Mouse (Mus musculus): ENCODE measurements at regions not wholly inside any gene's neighbourhood (a gene's known extent, or its start where the extent isn't known, plus 50 kb on each side); places are given as distances from the start of the nearest gene placed in this dataset. TPM values are rescaled to one million over a fixed set of nuclear protein-coding genes. Genes with fewer than 3 reads are reported as not detected.

DNA sequence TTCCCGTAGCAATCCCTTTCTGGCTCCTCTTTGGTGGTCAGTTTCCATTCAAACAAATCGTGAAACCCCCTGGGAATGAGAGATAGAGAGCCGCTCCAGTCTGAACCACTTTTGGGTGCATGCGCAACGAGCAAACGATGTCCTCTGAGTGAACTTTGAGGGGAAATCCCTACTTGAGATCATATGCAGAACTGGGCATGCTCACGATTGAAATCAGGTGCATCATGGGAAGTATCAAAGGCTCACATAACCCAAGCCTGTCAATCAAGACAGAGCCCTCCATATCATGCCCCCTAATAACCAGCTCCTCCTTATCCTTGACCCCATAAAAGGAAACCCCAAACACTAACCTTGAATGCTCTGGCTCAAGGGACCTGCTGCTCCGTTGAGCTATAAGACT is 59.1 kb upstream of the Dio3 start:
- 64% methylated on average over 8 of the region's 8 CpGs for WGBS
- Histone ChIP-seq H3K36me3 (ENCODE audit: control insufficient read depth, insufficient read depth, low read length) (no peaks in the 10 kb centered on the region), H3K9me3 (ENCODE audit: control insufficient read depth, low read length) (no peaks in the 10 kb centered on the region), H3K4me2 (replicated peaks; ENCODE audit: low read depth) (no peak overlapping the region), H3K27ac (replicated peaks) (no peak overlapping the region), H3K4me1 (replicated peaks; ENCODE audit: control insufficient read depth, insufficient read depth) (no peaks in the 10 kb centered on the region), H3K9ac (ENCODE audit: low read length) (no peak overlapping the region), H3K4me3 (ENCODE audit: low read depth, low read length) (no peak overlapping the region), H3K27me3 (ENCODE audit: control insufficient read depth, insufficient read depth, low read length) (no peaks in the 10 kb centered on the region)
- DNase-seq (ENCODE audit: low spot score) = no peak
- no peak for ATAC-seq (ENCODE audit: low FRiP score, low TSS enrichment)
- TF ChIP-seq EP300 (optimal IDR thresholded peaks at IDR 0.05) = no peak
- no peak for TF ChIP-seq CTCF (IDR thresholded peaks at IDR 0.05; ENCODE audit: low read depth)

- no peak for ATAC-seq (ENCODE audit: low FRiP score, low TSS enrichment)
- Histone ChIP-seq H3K4me3 (ENCODE audit: low read depth, low read length) (no peak overlapping the region), H3K9me3 (ENCODE audit: control insufficient read depth, low read length) (no peaks in the 10 kb centered on the region), H3K27ac (replicated peaks) (no peak overlapping the region), H3K4me2 (replicated peaks; ENCODE audit: low read depth) (no peak overlapping the region), H3K36me3 (ENCODE audit: control insufficient read depth, insufficient read depth, low read length) (no peaks in the 10 kb centered on the region), H3K4me1 (replicated peaks; ENCODE audit: control insufficient read depth, insufficient read depth) (no peaks in the 10 kb centered on the region), H3K27me3 (ENCODE audit: control insufficient read depth, insufficient read depth, low read length) (no peaks in the 10 kb centered on the region), H3K9ac (ENCODE audit: low read length) (no peak overlapping the region)
- 39% methylated on average over 8 of the region's 8 CpGs for WGBS
- no peak for DNase-seq (ENCODE audit: low spot score)
- no peak for TF ChIP-seq CTCF (IDR thresholded peaks at IDR 0.05; ENCODE audit: low read depth)
Observed at GRCm38 (mm10) chr12:110220516-110220915, 58.4 kb upstream of the Dio3 start.

DNA sequence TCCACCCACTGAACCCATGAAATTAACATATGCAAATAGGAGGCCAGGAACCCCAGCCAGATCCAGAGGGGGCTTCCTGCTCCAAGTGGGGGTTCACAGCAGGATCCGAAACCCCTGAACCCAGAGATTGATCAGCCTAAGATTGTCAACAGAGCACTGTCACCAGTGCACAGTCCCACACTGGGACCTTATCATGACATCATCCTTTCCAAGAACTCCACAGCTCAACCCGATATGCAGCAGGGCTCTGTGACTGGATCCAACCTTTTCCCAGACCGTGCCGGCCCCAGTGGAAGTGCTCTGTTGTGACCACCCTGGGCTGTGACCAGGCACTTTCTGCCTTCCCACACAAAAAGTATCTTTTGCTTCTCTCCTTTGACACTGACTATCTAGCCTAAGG is 57.7 kb upstream of the Dio3 start:
- H3K4me2 ChIP-seq (replicated peaks; ENCODE audit: low read depth) = no peak overlapping the region
- no peaks in the 10 kb centered on the region for H3K9me3 ChIP-seq (ENCODE audit: control insufficient read depth, low read length)
- no peaks in the 10 kb centered on the region for H3K4me1 ChIP-seq (replicated peaks; ENCODE audit: control insufficient read depth, insufficient read depth)
- no peak for TF ChIP-seq CTCF (IDR thresholded peaks at IDR 0.05; ENCODE audit: low read depth)
- TF ChIP-seq EP300 (optimal IDR thresholded peaks at IDR 0.05) = no peak
- DNase-seq (ENCODE audit: low spot score) = no peak
- H3K4me3 ChIP-seq (ENCODE audit: low read depth, low read length) = no peak overlapping the region
- no peak for ATAC-seq (ENCODE audit: low FRiP score, low TSS enrichment)
- H3K9ac ChIP-seq (ENCODE audit: low read length) = no peak overlapping the region
- no peaks in the 10 kb centered on the region for H3K36me3 ChIP-seq (ENCODE audit: control insufficient read depth, insufficient read depth, low read length)
- H3K27me3 ChIP-seq (ENCODE audit: control insufficient read depth, insufficient read depth, low read length) = no peaks in the 10 kb centered on the region
- WGBS = 55% methylated on average over 4 of the region's 4 CpGs
- H3K27ac ChIP-seq (replicated peaks) = no peak overlapping the region

- ATAC-seq (ENCODE audit: low FRiP score, low TSS enrichment) (no peak), DNase-seq (ENCODE audit: low spot score) (no peak)
- Histone ChIP-seq H3K4me2 (replicated peaks; ENCODE audit: low read depth) (no peak overlapping the region), H3K4me1 (replicated peaks; ENCODE audit: control insufficient read depth, insufficient read depth) (no peaks in the 10 kb centered on the region), H3K27ac (replicated peaks) (no peak overlapping the region), H3K4me3 (ENCODE audit: low read depth, low read length) (no peak overlapping the region), H3K36me3 (ENCODE audit: control insufficient read depth, insufficient read depth, low read length) (no peaks in the 10 kb centered on the region), H3K9me3 (ENCODE audit: control insufficient read depth, low read length) (no peaks in the 10 kb centered on the region), H3K27me3 (ENCODE audit: control insufficient read depth, insufficient read depth, low read length) (no peaks in the 10 kb centered on the region), H3K9ac (ENCODE audit: low read length) (no peak overlapping the region)
- WGBS = 62% methylated on average over 3 of the region's 3 CpGs
- no peak for TF ChIP-seq EP300 (optimal IDR thresholded peaks at IDR 0.05)
- TF ChIP-seq CTCF (IDR thresholded peaks at IDR 0.05; ENCODE audit: low read depth) = no peak
Observed at GRCm38 (mm10) chr12:110221679-110222078, 57.2 kb upstream of the Dio3 start.

GRCm38 (mm10) chr12:110224250-110224649 is 54.6 kb upstream of the Dio3 start:
- H3K27ac ChIP-seq (replicated peaks) = no peak overlapping the region
- no peaks in the 10 kb centered on the region for H3K4me1 ChIP-seq (replicated peaks; ENCODE audit: control insufficient read depth, insufficient read depth)
- H3K36me3 ChIP-seq (ENCODE audit: control insufficient read depth, insufficient read depth, low read length) = no peaks in the 10 kb centered on the region
- no peaks in the 10 kb centered on the region for H3K9me3 ChIP-seq (ENCODE audit: control insufficient read depth, low read length)
- H3K4me3 ChIP-seq (ENCODE audit: low read depth, low read length) = no peak overlapping the region
- ATAC-seq (ENCODE audit: low FRiP score, low TSS enrichment) (no peak), DNase-seq (ENCODE audit: low spot score) (no peak)
- H3K9ac ChIP-seq (ENCODE audit: low read length) = no peak overlapping the region
- TF ChIP-seq CTCF (IDR thresholded peaks at IDR 0.05; ENCODE audit: low read depth) (no peak), EP300 (optimal IDR thresholded peaks at IDR 0.05) (no peak)
- WGBS = 79% methylated on average over 7 of the region's 7 CpGs
- no peaks in the 10 kb centered on the region for H3K27me3 ChIP-seq (ENCODE audit: control insufficient read depth, insufficient read depth, low read length)
- no peak overlapping the region for H3K4me2 ChIP-seq (replicated peaks; ENCODE audit: low read depth)

DNA sequence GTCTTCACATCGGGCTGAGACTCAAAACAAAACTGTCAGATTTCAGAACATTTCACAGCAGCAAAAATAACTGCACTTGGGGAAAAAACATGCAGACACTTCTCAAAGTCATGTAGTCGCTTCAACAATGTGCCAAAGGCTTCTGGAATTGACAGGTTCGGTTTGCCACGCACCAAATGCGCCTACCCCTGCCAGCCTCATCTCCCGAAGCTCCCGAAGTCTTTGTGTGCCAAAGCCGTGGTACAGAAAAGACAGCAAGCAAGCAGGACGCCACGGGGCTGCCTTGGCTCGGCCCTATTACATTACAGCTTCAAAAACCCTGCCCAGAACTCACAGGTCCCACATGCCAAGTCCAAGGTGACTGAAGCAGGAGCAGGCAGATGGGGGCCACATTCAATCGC is 50.9 kb upstream of the Dio3 start:
- Histone ChIP-seq H3K4me3 (ENCODE audit: low read depth, low read length) (no peak overlapping the region), H3K27ac (replicated peaks) (no peak overlapping the region), H3K9ac (ENCODE audit: low read length) (no peak overlapping the region), H3K4me2 (replicated peaks; ENCODE audit: low read depth) (no peak overlapping the region), H3K27me3 (ENCODE audit: control insufficient read depth, insufficient read depth, low read length) (no peaks in the 10 kb centered on the region), H3K9me3 (ENCODE audit: control insufficient read depth, low read length) (no peaks in the 10 kb centered on the region), H3K36me3 (ENCODE audit: control insufficient read depth, insufficient read depth, low read length) (no peaks in the 10 kb centered on the region), H3K4me1 (replicated peaks; ENCODE audit: control insufficient read depth, insufficient read depth) (no peaks in the 10 kb centered on the region)
- WGBS = 86% methylated on average over 12 of the region's 12 CpGs
- ATAC-seq (ENCODE audit: low FRiP score, low TSS enrichment) (no peak), DNase-seq (ENCODE audit: low spot score) (no peak)
- no peak for TF ChIP-seq EP300 (optimal IDR thresholded peaks at IDR 0.05)
- no peak for TF ChIP-seq CTCF (IDR thresholded peaks at IDR 0.05; ENCODE audit: low read depth)

MicroRNA genes in the stretch of these regions (microRNA counts, 519-probe panel; counts per million panel counts)
- 3,092 counts per million, percentile 11 among the panel's probes with 10 or more counts for microRNA mmu-miR-1193
- not detected for microRNA mmu-miR-1197
- 4,259 counts per million, percentile 37 among the panel's probes with 10 or more counts for microRNA mmu-miR-134
- 5,778 counts per million, percentile 74 among the panel's probes with 10 or more counts for microRNA mmu-miR-154
- not detected for microRNA mmu-miR-299
- 5,222 counts per million, percentile 59 among the panel's probes with 10 or more counts for microRNA mmu-miR-300
- microRNA mmu-miR-3072 = not detected
- microRNA mmu-miR-323-3p = 3,841 counts per million, percentile 26 among the panel's probes with 10 or more counts
- microRNA mmu-miR-323-5p = not detected
- microRNA mmu-miR-329 = 5,907 counts per million, percentile 77 among the panel's probes with 10 or more counts
- 5,661 counts per million, percentile 68 among the panel's probes with 10 or more counts for microRNA mmu-miR-369-3p
- microRNA mmu-miR-369-5p = 3,574 counts per million, percentile 19 among the panel's probes with 10 or more counts
- 5,586 counts per million, percentile 64 among the panel's probes with 10 or more counts for microRNA mmu-miR-376a
- microRNA mmu-miR-376b = 5,693 counts per million, percentile 71 among the panel's probes with 10 or more counts
- microRNA mmu-miR-376c = 5,842 counts per million, percentile 75 among the panel's probes with 10 or more counts
- 6,035 counts per million, percentile 78 among the panel's probes with 10 or more counts for microRNA mmu-miR-377
- microRNA mmu-miR-379 = 4,227 counts per million, percentile 35 among the panel's probes with 10 or more counts
- not detected for microRNA mmu-miR-380-3p
- microRNA mmu-miR-380-5p = not detected
- 4,805 counts per million, percentile 50 among the panel's probes with 10 or more counts for microRNA mmu-miR-381
- microRNA mmu-miR-382 = 5,757 counts per million, percentile 73 among the panel's probes with 10 or more counts
- microRNA mmu-miR-409-3p = not detected
- microRNA mmu-miR-409-5p = 3,852 counts per million, percentile 26 among the panel's probes with 10 or more counts
- 5,596 counts per million, percentile 65 among the panel's probes with 10 or more counts for microRNA mmu-miR-410
- microRNA mmu-miR-411 = 5,307 counts per million, percentile 61 among the panel's probes with 10 or more counts
- not detected for microRNA mmu-miR-412
- microRNA mmu-miR-453 = not detected
- not detected for microRNA mmu-miR-485
- 4,655 counts per million, percentile 46 among the panel's probes with 10 or more counts for microRNA mmu-miR-487b
- microRNA mmu-miR-494 = not detected
- microRNA mmu-miR-495 = 5,318 counts per million, percentile 61 among the panel's probes with 10 or more counts
- not detected for microRNA mmu-miR-496
- 3,734 counts per million, percentile 22 among the panel's probes with 10 or more counts for microRNA mmu-miR-539
- microRNA mmu-miR-541 = 3,991 counts per million, percentile 29 among the panel's probes with 10 or more counts
- 4,623 counts per million, percentile 46 among the panel's probes with 10 or more counts for microRNA mmu-miR-543
- microRNA mmu-miR-544 = not detected
- not detected for microRNA mmu-miR-654-3p
- microRNA mmu-miR-654-5p = not detected
- microRNA mmu-miR-666-3p = not detected
- not detected for microRNA mmu-miR-666-5p
- 3,296 counts per million, percentile 15 among the panel's probes with 10 or more counts for microRNA mmu-miR-667
- microRNA mmu-miR-668 = not detected
- not detected for microRNA mmu-miR-679
- microRNA mmu-miR-758 = not detected
- microRNA mmu-miR-882 = not detected

Small RNA genes lying in the stretch of these regions (microRNA-seq; reads per million reads assigned to microRNA genes)
- gene Gm24321 = not detected
- not detected for gene Gm25252
- gene Gm25750 = not detected
- not detected for gene Gm27379
- gene Gm44322 = not detected
- 1,013 reads per million, percentile 72 among the genes with 10 or more reads in this experiment for gene Mir1193
- 1.3 reads per million for gene Mir1197
- gene Mir134 = 818 reads per million, percentile 69 among the genes with 10 or more reads in this experiment
- gene Mir154 = 1,247 reads per million, percentile 74 among the genes with 10 or more reads in this experiment
- gene Mir299a = not detected
- not detected for gene Mir299b
- gene Mir300 = 549 reads per million, percentile 65 among the genes with 10 or more reads in this experiment
- 26.0 reads per million, percentile 28 among the genes with 10 or more reads in this experiment for gene Mir3072
- gene Mir323 = 180 reads per million, percentile 51 among the genes with 10 or more reads in this experiment
- 298 reads per million, percentile 60 among the genes with 10 or more reads in this experiment for gene Mir329
- gene Mir369 = 3,201 reads per million, percentile 85 among the genes with 10 or more reads in this experiment
- not detected for gene Mir376a
- 276 reads per million, percentile 58 among the genes with 10 or more reads in this experiment for gene Mir376b
- gene Mir376c = 697 reads per million, percentile 68 among the genes with 10 or more reads in this experiment
- 56.0 reads per million, percentile 36 among the genes with 10 or more reads in this experiment for gene Mir377
- 6,298 reads per million, percentile 92 among the genes with 10 or more reads in this experiment for gene Mir379
- gene Mir380 = not detected
- gene Mir381 = 2,304 reads per million, percentile 82 among the genes with 10 or more reads in this experiment
- 2,300 reads per million, percentile 81 among the genes with 10 or more reads in this experiment for gene Mir382
- gene Mir409 = not detected
- 110 reads per million, percentile 46 among the genes with 10 or more reads in this experiment for gene Mir410
- gene Mir411 = 11,858 reads per million, percentile 94 among the genes with 10 or more reads in this experiment
- gene Mir412 = 41.8 reads per million, percentile 33 among the genes with 10 or more reads in this experiment
- not detected for gene Mir453
- gene Mir485 = 180 reads per million, percentile 51 among the genes with 10 or more reads in this experiment
- gene Mir487b = 5,587 reads per million, percentile 91 among the genes with 10 or more reads in this experiment
- 212 reads per million, percentile 54 among the genes with 10 or more reads in this experiment for gene Mir494
- gene Mir495 = 68.2 reads per million, percentile 39 among the genes with 10 or more reads in this experiment
- gene Mir496a = 315 reads per million, percentile 61 among the genes with 10 or more reads in this experiment
- not detected for gene Mir539
- 2,812 reads per million, percentile 84 among the genes with 10 or more reads in this experiment for gene Mir541
- 285 reads per million, percentile 59 among the genes with 10 or more reads in this experiment for gene Mir543
- 2.9 reads per million for gene Mir544
- gene Mir654 = not detected
- gene Mir666 = 57.2 reads per million, percentile 37 among the genes with 10 or more reads in this experiment
- gene Mir667 = 103 reads per million, percentile 45 among the genes with 10 or more reads in this experiment
- gene Mir668 = 71.7 reads per million, percentile 41 among the genes with 10 or more reads in this experiment
- 70.4 reads per million, percentile 40 among the genes with 10 or more reads in this experiment for gene Mir679
- 13.2 reads per million, percentile 21 among the genes with 10 or more reads in this experiment for gene Mir758
- not detected for gene Mir882

Data from stomach, postnatal 0 days (tissue).